Mouse (Mus musculus) telencephalon, adult 2 months (tissue): ENCODE data around the gene Ccdc7a.
"Not testable (repeated sequence)": the region's sequence is repeated elsewhere in the genome, so short reads cannot be mapped to it uniquely, and the experiment has no call there.

ENCODE experiments used
- DNase-seq: peaks from one replicate; pipeline ENCODE4 v3.0.0-alpha.2; 2011; ENCODE audit warnings: low read depth, low spot score

The Ccdc7a gene

GRCm38 (mm10) chr8:129065417-129065816 lies at the start of gene Ccdc7a:
TSS of gene Ccdc7a (minus strand) at chr8:129065517.
- not testable (repeated sequence) for DNase-seq

- not testable (repeated sequence) for DNase-seq
Measured at GRCm38 (mm10) chr8:129066834-129067233, 1.5 kb upstream of the Ccdc7a start, which contains the start of gene Ccdc7b. TSS of gene Ccdc7b (plus strand) at chr8:129067134.

- DNase-seq = no peak
Measured at GRCm38 (mm10) chr8:128991389-128991788, 73.9 kb downstream of the Ccdc7a start.

DNA sequence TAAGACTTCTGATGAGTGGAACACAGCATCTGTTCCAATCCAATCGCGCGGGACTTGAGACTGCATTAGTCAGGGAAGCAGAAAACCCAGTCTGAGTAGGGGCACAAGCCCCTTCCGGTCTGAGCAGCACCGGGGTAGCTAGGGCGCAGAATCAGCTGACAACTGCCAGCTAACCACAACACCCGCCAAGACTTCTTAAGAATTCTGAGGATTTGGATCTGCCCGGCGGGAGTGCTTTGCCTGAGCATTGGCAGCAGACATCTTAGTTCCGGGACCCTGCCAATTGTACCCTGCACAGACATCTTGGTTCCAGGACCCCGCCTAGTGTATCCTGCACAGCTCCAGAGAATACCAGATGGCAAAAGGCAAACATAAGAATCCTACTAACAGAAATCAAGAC lies 116.4 kb downstream of the Ccdc7a start:
- not testable (repeated sequence) for DNase-seq

DNA sequence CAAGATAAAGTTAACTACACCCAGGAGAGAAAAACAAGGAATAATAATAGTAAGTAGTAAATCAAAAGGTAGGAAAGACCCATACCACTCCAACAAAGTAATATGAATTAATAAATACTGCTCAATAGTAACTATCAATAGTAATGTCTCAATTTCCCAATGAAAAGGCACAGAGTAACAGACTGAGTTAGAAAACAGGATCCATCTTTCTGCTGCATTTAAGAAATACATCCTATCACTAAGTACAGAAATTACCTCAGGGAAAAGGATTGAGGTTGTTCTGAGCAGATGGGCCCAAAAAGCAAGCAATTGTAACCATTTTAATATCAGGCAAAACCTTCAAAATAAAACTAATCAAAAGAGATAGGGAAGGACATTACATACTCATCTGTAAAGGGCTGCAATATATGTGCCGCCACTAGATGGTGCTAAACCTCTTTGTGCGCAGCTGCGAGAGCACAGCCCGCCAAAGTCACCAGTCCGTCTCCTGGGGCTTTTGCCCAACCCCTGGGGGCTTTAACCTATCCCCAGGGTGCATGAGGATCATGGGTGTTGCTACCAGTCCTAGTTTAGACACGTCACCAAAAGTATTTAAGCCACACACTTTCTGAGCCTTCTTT lies 124.2 kb downstream of the Ccdc7a start:
- DNase-seq = not testable (repeated sequence)

DNA sequence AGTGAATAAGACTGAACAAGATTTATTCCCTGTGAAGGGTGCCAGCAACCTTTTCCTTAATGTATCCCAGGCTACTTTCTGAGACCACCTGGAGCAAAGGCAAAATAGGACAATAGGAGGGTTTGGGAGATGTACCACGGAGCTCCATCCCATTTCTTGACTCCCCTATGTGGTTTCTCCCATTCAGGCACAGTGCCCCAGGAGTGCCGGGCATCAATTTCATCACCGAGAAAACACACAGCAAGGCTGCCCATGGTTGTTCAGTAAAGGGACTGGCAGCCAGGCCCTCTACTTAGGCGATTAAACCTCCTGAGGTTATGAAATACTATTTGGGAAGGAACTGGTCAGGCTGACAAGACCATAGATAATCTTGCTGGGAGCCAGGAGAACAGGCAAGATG lies 131.9 kb downstream of the Ccdc7a start:
- no peak for DNase-seq

GRCm38 (mm10) chr8:128882719-128883118 lies 182.6 kb downstream of the Ccdc7a start:
- no peak for DNase-seq

GRCm38 (mm10) chr8:128843749-128844148 lies 221.6 kb downstream of the Ccdc7a start:
- no peak for DNase-seq

GRCm38 (mm10) chr8:128812521-128812920 lies 252.8 kb downstream of the Ccdc7a start:
- DNase-seq = no peak

- no peak for DNase-seq
Measured at GRCm38 (mm10) chr8:128798594-128798993, 266.7 kb downstream of the Ccdc7a start, which contains the start of gene Gm3952. TSS of gene Gm3952 (minus strand) at chr8:128798694.

DNA sequence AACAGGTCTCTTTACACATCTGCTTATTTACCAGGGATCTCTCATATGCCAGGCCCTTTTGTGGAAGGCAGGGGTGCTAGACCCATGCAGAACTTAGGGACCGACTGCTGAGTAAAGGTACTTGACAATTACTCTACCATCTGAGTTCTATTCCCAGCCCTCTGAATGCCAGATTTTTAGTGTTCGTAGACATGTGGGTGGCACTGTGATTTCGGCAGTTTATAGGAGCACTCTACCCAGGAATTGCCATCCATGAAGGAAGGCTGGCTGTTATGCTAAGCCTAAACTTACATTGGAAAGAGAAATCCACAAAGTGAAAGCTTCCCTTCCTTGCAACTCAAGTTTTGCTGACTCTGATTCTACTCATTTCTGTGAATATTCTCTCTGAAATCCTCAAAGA lies 329.6 kb downstream of the Ccdc7a start:
- no peak for DNase-seq

DNA sequence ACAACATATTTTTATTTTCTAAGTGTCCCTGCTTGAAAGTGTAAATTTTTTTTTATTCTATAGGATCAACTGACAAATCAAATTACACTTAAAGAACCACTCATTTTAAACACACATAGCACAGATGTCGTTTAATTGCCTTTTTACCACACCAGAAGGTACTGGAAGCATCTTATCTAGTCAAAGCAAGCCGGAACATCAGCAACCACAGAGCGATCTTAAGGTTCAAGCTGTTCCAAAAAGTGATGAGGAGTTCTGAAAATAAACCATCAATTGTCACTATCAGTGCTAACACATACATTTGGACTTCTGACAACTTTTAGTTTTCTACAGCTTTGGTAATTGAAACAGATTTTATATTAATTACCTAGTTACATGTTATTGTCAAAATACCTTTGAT lies 331.2 kb downstream of the Ccdc7a start:
- no peak for DNase-seq

GRCm38 (mm10) chr8:128732254-128732653 lies 333.1 kb downstream of the Ccdc7a start:
- no peak for DNase-seq

DNA sequence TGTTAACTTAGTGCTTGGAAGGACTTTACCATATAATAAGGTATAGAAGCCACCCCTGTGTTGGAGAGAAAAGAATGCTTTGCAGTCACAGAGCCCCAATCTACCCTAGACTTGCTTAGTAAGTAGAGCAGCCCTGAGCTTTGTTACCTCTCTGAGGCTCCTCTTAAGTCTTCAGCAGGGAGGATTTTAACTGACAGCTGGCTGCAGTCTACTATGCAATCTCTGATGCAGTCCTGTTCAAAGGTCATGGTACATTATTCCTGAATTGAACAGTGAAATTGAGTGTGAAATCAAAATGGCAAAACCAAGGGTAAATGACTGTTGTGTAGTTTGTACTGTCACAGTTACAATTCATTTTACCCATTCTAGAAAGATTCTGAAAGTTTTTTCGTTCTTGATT lies 338.1 kb downstream of the Ccdc7a start:
- DNase-seq = no peak

DNA sequence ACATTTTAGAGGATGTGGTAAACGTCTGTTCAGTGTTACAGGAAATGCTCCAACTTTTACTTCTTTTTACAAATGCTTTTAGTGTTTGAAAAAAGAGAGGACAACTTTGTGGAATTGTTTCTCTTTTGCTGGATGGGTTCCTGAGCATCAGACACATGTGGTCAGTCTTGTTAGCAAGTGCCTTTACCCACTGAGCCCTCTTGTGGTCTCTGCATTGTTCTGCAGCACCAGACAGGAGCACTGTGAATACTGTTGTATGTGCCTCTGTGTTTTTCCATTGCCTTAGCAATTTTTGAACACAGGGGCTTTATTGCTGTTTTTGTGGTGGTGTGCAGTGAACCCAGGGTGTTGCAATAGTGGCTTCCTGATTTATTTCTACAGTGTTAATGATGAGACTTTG lies 340.5 kb downstream of the Ccdc7a start:
- DNase-seq = no peak

- peak; percentile 73 for DNase-seq
Measured at GRCm38 (mm10) chr8:128716184-128716583, 349.1 kb downstream of the Ccdc7a start.

GRCm38 (mm10) chr8:128709261-128709660 lies 356.1 kb downstream of the Ccdc7a start:
- DNase-seq = no peak

DNA sequence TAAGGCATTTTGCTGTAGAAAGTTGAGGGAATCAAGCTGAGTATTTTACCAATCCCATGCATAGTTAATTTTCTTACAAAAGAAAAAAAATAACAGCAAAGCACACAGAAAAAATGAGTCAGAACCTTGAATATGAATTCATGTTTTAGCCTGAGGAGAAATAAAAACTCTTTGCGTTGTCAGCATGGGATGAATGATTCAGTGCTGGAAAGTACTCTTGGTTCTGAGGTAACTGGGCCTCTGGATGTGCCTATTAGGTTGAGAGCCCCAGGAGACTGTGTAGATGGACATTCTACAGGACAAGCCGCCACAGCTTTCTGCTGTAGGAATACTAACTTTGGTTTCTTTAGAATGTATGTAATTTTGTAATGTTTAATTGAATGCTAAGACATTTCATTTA lies 360.5 kb downstream of the Ccdc7a start:
- no peak for DNase-seq

DNA sequence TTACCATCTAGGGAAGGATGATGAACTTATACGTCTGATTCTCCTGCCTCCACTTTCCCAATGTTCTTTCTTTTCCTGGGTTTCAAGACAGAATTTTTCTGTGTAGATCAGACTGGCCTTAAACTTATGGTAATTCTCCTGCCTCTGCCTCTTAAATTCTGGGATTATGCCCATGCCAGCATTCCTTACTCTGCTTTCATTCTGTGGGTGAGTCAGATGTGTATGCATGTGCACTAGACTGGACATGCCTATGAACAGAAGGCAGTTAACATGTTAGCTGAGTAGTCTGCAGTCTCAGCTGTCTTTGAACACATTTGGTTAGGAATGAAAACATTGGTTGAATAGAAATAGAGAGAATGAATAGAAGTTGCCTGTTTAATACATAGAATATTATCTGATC lies 360.9 kb downstream of the Ccdc7a start:
- no peak for DNase-seq

DNA sequence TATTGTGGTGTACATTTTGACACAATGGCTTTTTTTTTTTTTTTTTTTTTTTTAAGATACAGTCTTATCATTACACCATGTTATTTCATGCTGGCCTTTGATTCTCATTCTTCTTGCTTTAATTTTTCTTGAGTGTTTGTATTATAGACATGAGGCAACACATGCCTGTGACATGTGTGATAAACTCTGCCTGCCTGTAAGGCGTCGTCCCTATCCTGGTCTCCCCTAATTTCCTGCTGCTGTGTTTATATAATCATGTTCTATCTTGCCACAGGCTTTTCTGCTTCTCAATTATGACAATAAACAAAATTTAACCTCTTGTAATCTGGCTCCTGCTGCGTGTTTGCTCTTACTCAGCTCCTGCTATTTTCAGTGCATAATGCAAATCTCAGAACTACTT lies 367.4 kb downstream of the Ccdc7a start:
- DNase-seq = no peak

DNA sequence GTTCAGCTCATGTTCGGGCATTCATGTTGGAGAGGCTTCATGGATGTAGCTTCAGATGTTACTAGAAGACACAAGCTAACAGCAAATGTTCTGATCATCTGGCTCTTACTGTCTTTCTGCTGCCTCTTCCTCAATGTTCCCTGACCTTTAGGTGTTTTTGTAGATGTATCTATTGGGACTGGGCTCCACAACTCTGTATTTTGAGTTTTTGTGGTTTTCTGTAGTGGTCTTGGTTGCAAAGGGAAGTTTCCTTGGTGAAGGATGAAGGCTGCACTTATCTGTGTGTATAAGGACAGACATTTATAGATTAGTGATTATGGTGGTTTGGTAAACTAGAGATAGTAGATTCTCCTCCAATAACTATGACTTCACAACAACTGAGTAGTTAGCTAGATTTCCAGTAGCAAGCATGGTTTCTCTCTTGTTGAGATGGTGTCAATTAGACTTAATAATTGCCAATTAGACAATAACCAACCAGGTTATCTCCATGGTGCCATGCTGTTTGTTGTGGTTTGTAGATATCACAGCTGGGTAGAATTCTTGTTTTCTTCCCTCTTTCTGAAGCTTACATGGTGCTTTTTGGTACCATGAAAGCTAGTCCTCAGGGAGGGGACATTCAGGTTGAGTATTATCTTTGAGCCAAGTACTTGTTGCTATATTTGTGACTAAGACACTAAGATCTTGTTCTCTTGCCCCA lies 368.5 kb downstream of the Ccdc7a start:
- no peak for DNase-seq

DNA sequence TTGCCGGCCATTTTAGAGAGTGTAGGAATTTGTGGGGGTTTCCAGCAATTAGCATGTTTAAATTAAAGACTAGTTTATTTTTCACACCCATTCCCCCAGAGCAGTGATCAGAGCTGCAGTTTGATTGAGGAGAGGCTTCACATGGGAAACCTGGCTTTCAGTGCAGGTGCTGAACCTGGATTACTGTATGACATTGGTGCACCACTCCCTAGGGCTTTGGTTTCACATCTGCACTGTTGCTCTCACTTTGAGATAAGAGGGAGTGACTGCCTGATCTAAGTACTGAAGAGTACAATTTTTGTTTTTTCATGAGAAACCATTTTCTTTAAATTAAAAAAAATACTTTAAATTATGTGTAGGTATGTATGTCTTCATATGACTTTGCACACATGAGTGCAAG lies 375.3 kb downstream of the Ccdc7a start:
- DNase-seq = no peak

- DNase-seq = no peak
Measured at GRCm38 (mm10) chr8:128688679-128689078, 376.6 kb downstream of the Ccdc7a start.
